Mouse (Mus musculus) kidney, embryonic 14.5 days (tissue): Measurements from ENCODE around the gene Glb1l2. TPM values are rescaled to one million over a fixed set of nuclear protein-coding genes. Genes with fewer than 3 reads are reported as not detected.

Source experiments
- ATAC-seq: fragments of 200-750 bp; cut with Nextera tagmentation; 2 replicates; pipeline ENCODE4 v1.8.0; 2017; ENCODE audit warnings: moderate number of reproducible peaks, mild to moderate bottlenecking, moderate TSS enrichment, moderate library complexity; ENCODE audit not compliant: low FRiP score, low TSS enrichment
- H3K27ac ChIP-seq: fragments of 300-500 bp; sonication (generic); 2 replicates; pipeline ENCODE4 v1.5.1; 2014; ENCODE audit warnings: low read depth, mild to moderate bottlenecking, low read length, moderate library complexity, mixed read lengths
- H3K27me3 ChIP-seq: fragments of 300-500 bp; sonication (generic); 2 replicates; pipeline ENCODE4 v1.6.1; 2014; ENCODE audit warnings: mild to moderate bottlenecking, low read length; ENCODE audit not compliant: control insufficient read depth, insufficient read depth
- H3K36me3 ChIP-seq: fragments of 300-500 bp; sonication (generic); 2 replicates; pipeline ENCODE4 v1.6.1; 2014; ENCODE audit warnings: low read length, mixed read lengths; ENCODE audit not compliant: control insufficient read depth, insufficient read depth
- H3K4me1 ChIP-seq: fragments of 300-500 bp; sonication (generic); 2 replicates; pipeline ENCODE4 v1.6.1; 2014; ENCODE audit warnings: low read length, mixed read lengths; ENCODE audit not compliant: control insufficient read depth, insufficient read depth
- H3K4me2 ChIP-seq: fragments of 300-500 bp; sonication (generic); replicated peaks from 2 replicates; pipeline ENCODE4 v1.6.1; 2014; ENCODE audit warnings: low read depth, mild to moderate bottlenecking, low read length
- H3K4me3 ChIP-seq: fragments of 300-500 bp; sonication (generic); 2 replicates; pipeline ENCODE4 v1.5.1; 2014; ENCODE audit warnings: mild to moderate bottlenecking, low read length
- H3K9ac ChIP-seq: fragments of 300-500 bp; sonication (generic); 2 replicates; pipeline ENCODE4 v1.6.1; 2014; ENCODE audit warnings: low read depth, mild to moderate bottlenecking, low read length, moderate library complexity
- H3K9me3 ChIP-seq: fragments of 300-500 bp; sonication (generic); 2 replicates; pipeline ENCODE4 v1.6.1; 2016; ENCODE audit warnings: low read length; ENCODE audit not compliant: control insufficient read depth
- WGBS: fragments of 180-500 bp; shearing (Covaris S2); extraction: QIAGEN DNeasy Blood & Tissue Kit; methylation state at CpG from one replicate; pipeline ENCODE4 v1.1.7; 2014; 5-methylcytosine and 5-hydroxymethylcytosine counted together
- polyA plus RNA-seq: library from polyadenylated mRNA; unstranded; fragments of >200 nt; fragmentation: Nextera tagmentation; extraction: Ambion mirVana; gene quantifications from 2 replicates; pipeline ENCODE4 v1.2.1, GENCODE M21; 2014

Glb1l2 gene
- polyA plus RNA-seq = 23.9 and 36.7 TPM in 2 replicates

DNA sequence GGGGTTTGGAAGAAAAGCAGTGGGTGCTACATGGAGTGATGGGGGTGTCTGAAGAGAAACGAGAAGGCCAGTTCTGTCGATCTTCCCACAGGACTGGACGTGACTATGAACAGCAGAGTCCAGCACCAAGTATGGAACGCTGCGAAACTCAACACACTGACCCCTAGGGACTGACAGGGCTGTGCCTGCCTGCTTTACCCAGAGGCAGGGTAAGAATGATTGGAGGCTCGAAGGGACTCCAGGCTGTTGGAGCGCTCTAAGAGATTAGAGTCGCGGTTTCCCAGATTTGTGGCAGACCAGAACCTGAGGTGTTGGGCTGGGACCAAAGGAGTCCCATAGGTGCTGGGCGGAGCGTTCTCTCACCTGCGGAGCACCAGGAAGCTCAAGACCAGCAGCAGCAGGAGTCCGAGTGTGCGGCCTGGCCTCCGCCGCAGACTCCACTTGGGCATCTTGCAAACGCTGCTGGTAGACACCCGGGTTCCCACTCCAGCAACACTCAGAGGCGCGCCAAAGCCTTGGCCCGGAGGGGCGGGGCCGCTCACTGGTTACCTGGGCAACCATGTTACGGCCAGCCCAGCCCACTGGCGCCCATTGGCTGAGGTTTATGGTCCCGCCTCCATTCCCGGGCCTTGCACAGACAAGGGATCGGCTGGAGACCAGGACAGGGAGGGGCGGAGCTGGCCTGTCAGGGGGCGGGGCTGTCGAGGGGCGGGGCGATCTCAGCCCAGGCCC lies at the start of gene Glb1l2:
Gene Glb1l2 (minus strand): TSS at position 534 of the 732 bp plus-strand sequence.
- Histone ChIP-seq H3K4me1 (no peaks in the 10 kb centered on the region), H3K4me3 (peak within 1 kb of the TSS; percentile 49), H3K4me2 (peak within 1 kb of the TSS; percentile 83), H3K36me3 (no peaks in the 10 kb centered on the region), H3K27ac (peak within 1 kb of the TSS; percentile 73), H3K9ac (peak within 1 kb of the TSS; percentile 58), H3K9me3 (no peaks in the 10 kb centered on the region), H3K27me3 (no peaks in the 10 kb centered on the region)
- ATAC-seq = peak; percentile 100
- 1% methylated on average over 33 of the region's 33 CpGs for WGBS

DNA sequence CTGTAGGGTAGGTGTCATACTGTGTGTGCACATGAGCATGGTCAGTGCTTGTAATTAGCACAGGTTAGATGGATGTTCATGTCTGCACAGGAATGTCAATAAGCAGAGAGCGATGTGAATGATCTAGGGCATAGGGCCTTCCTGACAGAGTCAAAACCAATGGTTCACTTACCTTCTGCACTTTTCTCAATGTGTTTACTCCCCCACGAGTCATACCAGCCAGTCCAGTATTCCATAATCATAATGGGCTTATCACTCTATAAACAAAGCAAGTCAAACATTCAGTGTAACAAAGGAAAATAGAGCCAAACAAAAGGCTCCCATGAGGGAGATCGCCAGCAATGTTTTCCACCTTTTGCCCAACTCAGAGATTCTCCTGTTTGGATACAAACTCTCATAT lies 24.8 kb upstream of the Glb1l2 start:
- ATAC-seq = no peak
- WGBS = 87% methylated on average over 3 of the region's 3 CpGs
- H3K4me3 ChIP-seq = no peak overlapping the region
- H3K9me3 ChIP-seq = no peaks in the 10 kb centered on the region
- no peak overlapping the region for H3K9ac ChIP-seq
- H3K4me1 ChIP-seq = no peaks in the 10 kb centered on the region
- no peaks in the 10 kb centered on the region for H3K36me3 ChIP-seq
- no peak overlapping the region for H3K27ac ChIP-seq
- H3K27me3 ChIP-seq = no peaks in the 10 kb centered on the region
- no peak overlapping the region for H3K4me2 ChIP-seq

DNA sequence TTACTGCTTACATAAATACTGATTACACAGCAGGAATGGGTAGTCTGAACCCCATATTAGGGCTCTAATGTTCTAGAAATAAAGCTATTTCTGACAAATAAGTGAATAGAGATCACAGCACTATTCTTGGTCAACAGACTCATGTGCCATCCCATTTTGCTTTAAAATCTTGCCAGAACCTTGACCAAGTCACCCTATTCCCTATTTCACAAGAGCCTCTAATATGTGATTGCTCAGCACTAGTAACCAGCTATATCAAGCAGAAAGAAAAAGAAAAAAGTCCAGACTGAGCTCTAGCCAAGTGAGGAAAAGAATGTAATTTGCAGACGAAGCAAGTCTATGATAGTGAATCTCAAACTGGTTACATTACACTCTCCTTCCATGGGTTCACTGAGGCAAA lies 13.7 kb upstream of the Glb1l2 start:
- Histone ChIP-seq H3K27ac (no peak overlapping the region), H3K27me3 (no peaks in the 10 kb centered on the region), H3K36me3 (no peaks in the 10 kb centered on the region), H3K4me2 (no peak overlapping the region), H3K4me3 (no peak overlapping the region), H3K4me1 (no peaks in the 10 kb centered on the region), H3K9ac (no peak overlapping the region), H3K9me3 (no peaks in the 10 kb centered on the region)
- 43% methylated on average over 1 of the region's 1 CpGs for WGBS
- no peak for ATAC-seq

DNA sequence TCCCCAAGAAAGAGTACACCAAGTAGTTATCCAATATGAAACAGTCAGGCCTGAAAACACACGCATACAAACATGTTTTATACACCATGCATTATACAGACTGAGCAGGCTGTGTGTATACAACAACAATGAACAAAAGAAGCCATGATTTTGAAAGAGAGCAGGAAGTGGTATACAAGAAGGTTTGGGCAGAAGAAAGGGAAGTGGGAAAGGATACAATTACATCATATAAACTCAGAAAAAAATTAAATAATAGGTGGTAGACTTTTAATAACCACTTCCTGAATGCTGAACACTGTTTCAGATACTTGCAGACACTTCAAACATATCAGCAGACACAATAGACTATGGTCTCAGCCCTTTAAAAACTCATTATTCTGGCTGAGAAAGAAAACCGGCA lies 2.5 kb upstream of the Glb1l2 start:
- Histone ChIP-seq H3K36me3 (no peaks in the 10 kb centered on the region), H3K4me3 (no peak overlapping the region), H3K4me2 (no peak overlapping the region), H3K27me3 (no peaks in the 10 kb centered on the region), H3K9me3 (no peaks in the 10 kb centered on the region), H3K27ac (no peak overlapping the region), H3K9ac (no peak overlapping the region), H3K4me1 (no peaks in the 10 kb centered on the region)
- 80% methylated on average over 2 of the region's 2 CpGs for WGBS
- no peak for ATAC-seq

DNA sequence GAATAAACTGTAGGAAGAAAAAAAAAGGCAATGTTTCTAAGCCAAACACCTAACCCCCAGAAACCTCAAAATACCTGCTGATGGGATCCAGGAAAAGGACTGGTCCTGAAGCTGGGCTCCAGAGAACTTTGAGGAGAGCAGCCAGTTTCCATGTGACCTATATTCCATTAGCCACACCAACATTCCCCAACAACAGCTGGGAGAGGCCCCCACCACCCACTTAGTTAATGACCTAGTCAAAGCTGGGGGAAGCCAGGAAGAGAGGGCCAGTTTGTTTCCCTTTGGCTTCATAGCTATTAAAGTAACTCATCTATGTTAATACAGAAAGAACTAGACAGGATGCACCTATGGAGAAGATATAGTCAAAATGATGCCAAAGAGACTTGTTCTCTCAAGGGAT lies 1.9 kb downstream of the Glb1l2 start:
- H3K27ac ChIP-seq = no peak overlapping the region
- peak overlapping the region; percentile 83; the same call in 1 of the 2 replicates for H3K4me2 ChIP-seq
- no peak overlapping the region; the same call in 1 of the 2 replicates for H3K4me3 ChIP-seq
- no peaks in the 10 kb centered on the region for H3K36me3 ChIP-seq
- H3K9ac ChIP-seq = no peak overlapping the region
- no peaks in the 10 kb centered on the region for H3K9me3 ChIP-seq
- H3K4me1 ChIP-seq = no peaks in the 10 kb centered on the region
- H3K27me3 ChIP-seq = no peaks in the 10 kb centered on the region
- ATAC-seq = no peak

DNA sequence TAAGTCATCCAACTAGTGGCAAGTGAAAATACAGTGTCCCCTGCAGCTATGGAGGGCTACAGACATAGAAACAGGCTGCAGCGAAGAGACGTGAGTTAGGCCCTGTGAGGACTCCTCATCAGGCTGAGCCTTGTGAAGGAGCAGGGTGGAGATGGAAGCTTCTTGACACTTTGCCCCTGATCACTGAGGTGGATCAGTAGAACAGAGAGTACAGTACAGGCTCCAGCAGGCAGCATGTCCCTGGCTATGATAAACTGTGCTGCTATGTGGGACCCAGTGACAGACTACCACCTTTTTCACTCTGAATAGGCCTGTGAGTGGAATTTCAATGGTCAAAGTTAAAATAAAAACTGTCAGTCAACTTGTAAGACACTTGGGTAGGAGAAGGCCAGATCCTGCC lies 5.9 kb downstream of the Glb1l2 start:
- H3K4me3 ChIP-seq = no peak overlapping the region
- no peaks in the 10 kb centered on the region for H3K27me3 ChIP-seq
- H3K27ac ChIP-seq = no peak overlapping the region
- ATAC-seq = no peak
- H3K4me2 ChIP-seq = no peak overlapping the region
- no peaks in the 10 kb centered on the region for H3K36me3 ChIP-seq
- WGBS = 91% methylated on average over 2 of the region's 2 CpGs
- H3K4me1 ChIP-seq = no peaks in the 10 kb centered on the region
- no peak overlapping the region for H3K9ac ChIP-seq
- H3K9me3 ChIP-seq = no peaks in the 10 kb centered on the region

DNA sequence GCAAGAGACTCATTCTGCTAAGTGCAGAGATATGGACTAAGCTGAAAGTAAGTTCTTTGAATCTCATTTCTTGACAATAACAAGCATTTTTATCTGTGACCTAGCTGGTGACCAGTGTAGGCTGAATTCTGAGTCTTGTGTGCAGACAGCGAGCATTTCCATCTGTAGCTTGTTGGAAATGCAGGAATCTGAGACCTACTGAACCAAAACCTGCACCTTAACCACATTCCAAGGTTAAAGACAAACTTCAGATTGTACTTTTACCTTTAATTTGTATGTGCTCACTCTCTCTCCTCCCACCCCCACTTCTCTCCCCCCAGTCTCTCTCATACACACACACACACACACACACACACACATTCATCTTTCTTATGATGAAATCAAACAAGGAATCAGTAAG lies 7.5 kb downstream of the Glb1l2 start:
- Histone ChIP-seq H3K9me3 (no peaks in the 10 kb centered on the region), H3K27me3 (no peaks in the 10 kb centered on the region), H3K4me2 (no peak overlapping the region), H3K36me3 (no peaks in the 10 kb centered on the region), H3K4me1 (no peaks in the 10 kb centered on the region), H3K27ac (no peak overlapping the region), H3K4me3 (no peak overlapping the region), H3K9ac (no peak overlapping the region)
- 70% methylated on average over 1 of the region's 1 CpGs for WGBS
- ATAC-seq = no peak

DNA sequence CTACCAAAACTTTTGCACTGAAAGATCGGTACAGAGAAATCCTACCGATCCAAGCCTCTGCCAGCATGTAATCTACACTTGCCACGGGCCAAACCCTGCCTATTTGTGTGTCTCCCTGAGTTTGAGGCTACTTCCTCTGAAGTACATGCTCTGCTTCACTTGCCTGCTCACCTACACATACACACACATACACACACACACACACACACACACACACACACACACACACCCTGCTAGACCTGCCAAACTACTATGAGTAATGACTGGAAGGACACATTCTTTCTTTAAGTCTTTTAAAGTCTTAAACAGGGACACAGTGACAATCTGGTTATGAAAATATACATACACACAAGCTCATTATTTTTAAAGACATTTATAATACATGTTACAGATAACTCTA lies 8.1 kb downstream of the Glb1l2 start:
- Histone ChIP-seq H3K27me3 (no peaks in the 10 kb centered on the region), H3K9me3 (no peaks in the 10 kb centered on the region), H3K4me3 (no peak overlapping the region), H3K4me2 (no peak overlapping the region), H3K9ac (no peak overlapping the region), H3K4me1 (no peaks in the 10 kb centered on the region), H3K27ac (no peak overlapping the region), H3K36me3 (no peaks in the 10 kb centered on the region)
- no peak for ATAC-seq
- 81% methylated on average over 3 of the region's 3 CpGs for WGBS

DNA sequence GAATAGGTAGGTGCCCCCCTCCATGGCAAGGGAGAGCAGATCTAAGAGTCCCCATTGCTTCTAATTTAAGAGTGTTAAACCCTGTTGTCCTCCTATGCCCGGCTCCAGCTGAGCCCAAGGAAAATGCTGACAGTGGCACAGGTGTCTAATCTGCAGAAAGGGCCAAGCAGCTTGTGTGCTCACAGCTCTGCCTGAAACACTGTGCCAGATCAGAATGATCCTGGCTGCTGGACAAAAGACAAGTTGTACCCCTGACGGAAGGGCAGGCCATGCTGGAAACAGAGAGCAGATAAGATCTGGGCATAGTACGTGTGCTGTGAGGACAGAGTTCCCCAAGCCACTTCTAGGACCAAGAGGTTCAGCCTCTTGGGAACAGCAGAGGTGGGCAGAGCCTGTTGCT lies 13.4 kb downstream of the Glb1l2 start:
- no peak overlapping the region for H3K4me2 ChIP-seq
- no peaks in the 10 kb centered on the region for H3K36me3 ChIP-seq
- no peak overlapping the region for H3K9ac ChIP-seq
- no peak for ATAC-seq
- no peaks in the 10 kb centered on the region for H3K4me1 ChIP-seq
- H3K27me3 ChIP-seq = no peaks in the 10 kb centered on the region
- no peak overlapping the region for H3K27ac ChIP-seq
- H3K9me3 ChIP-seq = no peaks in the 10 kb centered on the region
- 56% methylated on average over 3 of the region's 3 CpGs for WGBS
- no peak overlapping the region for H3K4me3 ChIP-seq
